Mouse (Mus musculus): ENCODE measurements around the gene Ints13. TPM values are rescaled to one million over a fixed set of nuclear protein-coding genes. Genes with fewer than 3 reads are reported as not detected.

Ints13 gene
- total RNA-seq, 2 experiments from 2014 or later, result 38.6 to 46.6 TPM

DNA sequence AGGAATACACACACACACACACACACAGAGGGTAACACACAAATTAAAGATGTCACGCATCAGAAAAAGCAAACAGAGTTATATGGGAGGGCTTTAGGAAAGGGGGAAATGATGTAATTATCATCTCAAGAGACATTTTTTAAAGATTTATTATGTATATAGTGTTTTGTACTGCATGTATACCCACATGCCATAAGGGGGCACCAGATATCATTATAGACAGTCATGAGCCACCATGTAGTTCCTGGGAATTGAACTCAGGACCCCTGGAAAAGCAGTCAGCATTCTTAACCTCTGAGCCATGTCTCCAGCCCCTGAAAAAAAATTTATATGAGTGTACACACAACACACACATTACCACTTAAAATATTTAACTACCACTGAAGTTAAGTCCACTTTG is 33.0 kb downstream of the Ints13 start:
- no peak for DNase-seq (ENCODE audit: low spot score in 2 of 2)

DNA sequence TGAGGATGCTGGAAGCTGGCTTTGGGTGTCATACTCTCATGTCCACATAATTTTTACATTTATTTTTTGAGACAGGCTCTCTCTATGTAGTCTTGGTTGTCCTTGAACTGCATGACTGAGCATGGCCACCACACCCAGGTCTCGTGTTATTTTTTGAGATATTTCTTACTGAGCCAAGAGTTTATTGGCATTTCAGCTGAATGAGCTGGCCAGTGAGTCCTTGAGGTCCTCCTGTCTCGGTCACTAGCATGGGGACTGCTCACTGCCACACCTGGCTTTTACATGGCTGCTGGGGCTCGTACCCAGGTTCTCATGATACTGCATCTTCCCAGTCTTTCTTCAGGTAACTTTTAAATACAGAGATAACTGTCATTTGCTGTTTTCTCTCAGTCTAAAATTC is 37.2 kb downstream of the Ints13 start:
- no peak for DNase-seq (ENCODE audit: low spot score in 2 of 2)

DNA sequence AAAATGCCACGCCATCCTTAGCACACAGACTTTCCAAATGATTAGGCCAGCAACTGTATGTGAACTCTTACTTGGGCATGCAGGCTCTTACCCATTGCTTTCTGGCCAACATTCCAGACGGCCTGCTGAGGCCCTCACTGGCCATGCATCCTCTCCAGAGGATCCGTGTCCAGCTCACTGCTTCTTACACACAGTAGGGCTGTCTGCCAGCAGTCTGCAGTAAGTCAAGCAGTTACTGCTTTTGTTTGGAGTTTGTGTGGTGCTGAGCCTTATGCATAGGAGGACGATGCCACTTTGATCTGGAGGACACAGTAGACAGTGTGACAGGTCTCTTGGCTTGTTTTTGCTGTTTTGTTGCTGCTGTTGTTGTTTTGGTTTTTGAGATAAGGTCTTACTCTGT is 39.0 kb downstream of the Ints13 start:
- DNase-seq (ENCODE audit: low spot score in 2 of 2), result no peak

DNA sequence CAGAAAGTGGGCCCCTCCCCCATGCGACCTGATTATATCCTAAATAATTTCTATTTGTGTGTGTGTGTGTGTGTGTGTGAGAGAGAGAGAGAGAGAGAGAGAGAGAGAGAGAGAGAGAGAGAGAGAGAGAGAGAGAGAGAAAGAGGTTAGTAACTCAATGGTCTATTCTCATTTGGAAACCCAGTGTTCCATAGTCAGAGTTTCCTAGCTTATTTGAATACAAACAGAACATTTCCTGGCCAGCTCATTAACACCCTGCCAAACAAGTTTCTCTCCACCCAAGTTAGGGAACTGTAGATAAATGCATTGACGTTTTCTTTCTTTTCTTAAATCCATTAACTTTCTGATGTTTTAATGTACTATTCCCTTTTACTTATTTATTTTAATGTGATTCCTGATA is 39.6 kb downstream of the Ints13 start:
- DNase-seq (ENCODE audit: low spot score in 2 of 2), result no peak

DNA sequence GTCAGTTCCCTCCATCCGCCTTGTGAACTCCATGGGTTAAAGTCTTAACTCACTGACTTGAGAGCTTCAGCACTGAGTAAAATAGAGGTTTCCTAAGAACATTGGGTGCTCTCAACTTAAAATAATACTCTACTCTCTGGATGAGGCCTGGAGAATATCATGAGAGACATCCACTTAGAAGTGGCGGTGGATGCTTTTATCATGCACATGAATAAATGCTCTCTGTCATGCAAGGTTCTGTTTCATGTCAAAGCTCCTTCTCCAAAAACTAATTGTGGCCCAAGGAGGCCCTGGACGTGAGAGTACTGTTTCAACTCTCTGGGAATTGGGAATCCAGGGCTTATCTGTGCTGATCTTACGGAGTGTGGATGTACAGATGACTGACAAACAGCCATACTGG is 40.5 kb downstream of the Ints13 start:
- no peak for DNase-seq (ENCODE audit: low spot score in 2 of 2)

DNA sequence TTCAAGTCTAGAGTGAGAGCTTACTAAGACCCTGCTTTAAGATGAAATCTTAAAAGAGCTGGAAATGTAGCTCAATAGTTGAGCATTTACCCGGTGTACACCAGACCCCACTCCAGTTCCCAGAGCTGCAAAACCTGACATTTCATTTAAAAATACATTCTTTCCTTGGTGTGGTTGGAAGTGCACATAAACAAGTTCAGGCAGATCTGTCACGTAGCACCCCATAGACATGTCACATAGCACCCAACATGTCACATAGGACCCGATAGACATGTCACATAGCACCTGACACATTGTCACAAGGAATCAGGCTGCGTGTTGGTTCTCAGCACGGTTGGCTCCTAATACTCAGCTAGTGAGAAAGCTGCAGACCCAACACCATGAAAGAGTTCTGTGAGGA is 42.1 kb downstream of the Ints13 start:
- DNase-seq (ENCODE audit: low spot score in 2 of 2), result no peak

DNA sequence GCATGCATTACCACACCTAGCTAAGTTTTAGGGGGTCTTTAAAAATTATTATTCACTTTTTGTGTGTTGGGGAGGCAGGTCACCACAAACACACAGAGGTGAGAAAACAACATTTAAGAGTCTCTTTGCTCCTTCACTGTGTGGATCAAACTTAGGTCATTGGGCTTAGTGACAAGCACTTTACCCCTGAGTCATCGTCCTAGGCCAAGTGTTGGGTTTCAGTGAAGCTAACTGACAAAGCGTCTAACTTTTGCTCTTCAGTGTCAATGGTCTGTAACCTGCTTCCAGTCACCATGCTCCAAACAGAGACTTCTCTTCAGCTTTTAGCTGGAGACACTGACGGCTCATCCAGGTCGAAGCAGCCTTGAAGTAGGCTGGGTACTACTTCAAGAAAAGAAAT is 44.5 kb downstream of the Ints13 start:
- no peak for DNase-seq (ENCODE audit: low spot score in 2 of 2)

DNA sequence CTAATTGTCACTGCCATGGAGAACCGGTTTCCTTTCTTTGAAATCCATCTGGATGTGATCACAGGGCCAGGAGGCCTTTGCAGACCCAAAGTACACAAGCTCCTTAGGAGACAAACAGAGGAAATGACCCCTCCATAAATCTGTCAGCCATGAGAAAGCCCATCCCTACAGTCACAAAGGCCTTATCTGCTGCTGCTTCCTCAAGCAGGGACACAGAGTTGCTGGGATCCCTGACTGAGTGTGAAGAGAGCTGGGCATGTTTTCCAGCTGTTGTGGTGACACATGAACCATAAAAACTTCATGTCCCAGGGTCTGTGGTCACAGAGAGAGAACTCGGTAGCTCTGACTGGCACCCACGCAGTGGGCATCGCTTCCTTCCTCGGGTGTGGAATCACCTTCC is 46.9 kb downstream of the Ints13 start:
- no peak for DNase-seq (ENCODE audit: low spot score in 2 of 2)

DNA sequence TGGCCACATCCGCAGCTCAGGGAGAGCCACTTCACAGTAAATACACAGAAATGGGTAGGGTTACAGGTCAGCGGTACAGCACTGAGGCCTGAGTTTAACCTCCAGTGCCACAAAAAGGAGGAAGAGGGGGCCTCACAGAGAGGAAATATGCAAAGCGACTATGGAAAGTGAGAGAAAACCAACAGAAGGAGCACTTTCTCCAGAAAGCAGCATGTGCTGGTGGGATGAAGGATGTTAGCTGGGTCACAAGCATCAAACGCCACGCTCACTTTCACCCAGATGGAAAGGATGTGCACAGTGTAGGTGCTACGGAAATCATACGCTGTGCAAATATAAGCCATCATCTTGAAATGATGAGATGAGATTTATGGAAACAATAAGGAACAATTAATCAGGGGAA is 47.3 kb downstream of the Ints13 start:
- DNase-seq (ENCODE audit: low spot score in 2 of 2), result no peak

DNA sequence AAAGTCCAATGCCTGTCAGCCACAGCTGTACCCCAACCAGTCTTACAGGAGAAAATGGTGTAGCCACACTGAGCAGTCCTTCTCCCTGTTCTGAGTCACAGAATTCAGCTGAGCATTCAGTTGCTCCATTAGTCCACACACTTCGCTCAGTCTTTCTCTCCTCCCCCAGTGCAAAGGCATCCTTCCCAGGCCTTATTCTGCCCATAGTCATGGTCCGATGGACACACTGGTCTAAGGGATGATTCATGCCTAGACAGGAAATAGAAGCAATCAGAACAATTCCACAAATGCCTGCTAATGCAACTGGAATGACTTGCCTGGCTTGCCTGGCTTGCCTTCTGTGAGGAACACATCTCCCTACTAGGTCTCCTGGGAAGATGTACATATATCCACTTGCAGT is 50.1 kb downstream of the Ints13 start:
- no peak for DNase-seq (ENCODE audit: low spot score in 2 of 2)

DNA sequence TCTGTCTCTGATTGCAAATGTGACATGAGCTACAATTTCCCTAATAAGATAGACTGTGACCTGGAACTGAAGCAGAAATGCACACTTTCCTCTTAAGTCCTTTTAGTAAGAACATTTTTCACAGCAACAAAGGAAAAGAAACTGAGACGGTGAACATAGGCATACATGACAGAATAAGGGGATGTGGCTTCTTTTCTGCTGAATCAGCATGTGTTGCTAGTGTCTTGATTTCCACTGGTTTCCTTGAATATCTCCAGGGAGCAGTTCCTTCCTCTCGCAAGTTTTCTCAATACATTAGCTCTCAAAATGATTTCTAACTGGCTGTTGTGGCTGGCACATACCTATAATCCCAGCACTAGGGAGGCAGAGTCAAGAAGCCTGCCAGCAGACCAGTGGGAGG is 52.1 kb downstream of the Ints13 start:
- DNase-seq (ENCODE audit: low spot score in 2 of 2), result no peak

DNA sequence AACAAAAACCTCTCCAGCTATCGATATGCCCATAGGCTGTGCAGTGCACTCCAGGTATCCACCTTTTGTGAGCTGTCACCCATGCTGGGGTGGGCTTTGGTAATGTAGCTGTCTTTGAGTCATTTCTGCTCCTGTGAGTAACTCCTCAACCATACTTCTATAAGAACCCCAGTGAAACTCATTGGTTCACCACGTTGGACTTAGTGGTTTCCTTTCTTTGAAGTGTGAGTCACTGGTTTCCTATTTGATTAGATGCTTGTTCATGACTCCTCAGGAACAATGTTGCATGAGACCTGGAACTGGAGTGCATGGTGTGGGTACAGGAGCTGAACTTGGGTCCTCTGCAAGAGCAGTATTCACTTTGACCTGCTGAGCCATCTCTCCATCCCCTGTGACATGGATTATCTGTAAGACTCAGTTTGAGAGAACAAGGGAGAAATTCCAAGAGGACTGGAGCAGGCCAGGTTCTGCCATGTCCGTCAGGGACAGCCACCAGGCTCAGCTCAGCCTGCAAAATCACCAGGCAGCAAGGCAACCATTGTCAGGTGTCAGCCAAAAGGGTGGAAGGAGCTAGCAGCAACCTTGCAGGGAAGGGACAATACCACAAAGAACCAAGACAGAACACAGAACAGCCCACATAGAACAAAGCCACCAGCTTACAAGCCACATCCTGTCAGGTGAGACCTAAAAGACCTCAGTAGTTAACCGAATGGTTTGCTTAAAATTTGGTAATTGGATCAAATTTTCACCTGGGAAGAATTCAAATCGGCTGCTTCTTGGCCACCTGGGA is 56.0 kb downstream of the Ints13 start:
- DNase-seq (ENCODE audit: low spot score in 2 of 2), result no peak

DNA sequence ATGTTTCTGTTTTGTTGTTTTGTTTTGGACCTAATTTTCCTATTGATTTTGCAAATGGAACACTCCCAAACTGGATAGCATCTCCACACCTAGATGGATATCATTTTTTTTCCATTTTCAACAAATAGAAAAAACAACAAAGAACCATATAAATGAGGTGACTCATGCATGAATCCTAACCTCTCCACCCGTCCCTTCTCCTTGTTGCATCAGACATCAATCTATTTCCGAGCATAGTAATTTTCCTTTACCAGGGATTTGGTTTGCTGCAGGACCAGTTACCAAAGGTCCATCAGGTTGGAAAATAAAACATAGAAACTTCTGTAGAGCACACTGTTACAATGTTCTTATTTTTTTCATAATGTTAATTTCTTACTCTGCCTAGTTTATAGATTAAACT is 58.6 kb downstream of the Ints13 start:
- no peak for DNase-seq (ENCODE audit: low spot score in 2 of 2)

DNA sequence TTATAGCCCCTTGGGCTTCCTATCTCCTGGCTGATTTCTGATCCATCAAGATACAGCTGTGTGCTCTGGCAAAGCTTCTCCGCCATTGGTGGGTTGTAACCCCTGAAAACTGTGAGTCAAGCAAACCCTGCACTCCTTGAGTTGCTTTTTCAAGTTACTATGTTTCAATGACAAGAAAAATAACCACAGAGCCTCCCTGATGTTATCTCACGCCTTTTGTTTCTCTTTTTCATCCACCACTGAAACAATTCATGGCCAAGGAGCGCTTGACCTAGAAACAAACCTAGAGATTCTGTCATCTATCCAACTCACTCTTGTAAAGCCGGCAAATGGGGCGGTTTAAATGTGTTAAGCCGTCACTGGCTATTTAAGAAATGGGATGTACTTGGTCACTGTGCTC is 61.7 kb downstream of the Ints13 start:
- DNase-seq (ENCODE audit: low spot score in 2 of 2), result no peak

DNA sequence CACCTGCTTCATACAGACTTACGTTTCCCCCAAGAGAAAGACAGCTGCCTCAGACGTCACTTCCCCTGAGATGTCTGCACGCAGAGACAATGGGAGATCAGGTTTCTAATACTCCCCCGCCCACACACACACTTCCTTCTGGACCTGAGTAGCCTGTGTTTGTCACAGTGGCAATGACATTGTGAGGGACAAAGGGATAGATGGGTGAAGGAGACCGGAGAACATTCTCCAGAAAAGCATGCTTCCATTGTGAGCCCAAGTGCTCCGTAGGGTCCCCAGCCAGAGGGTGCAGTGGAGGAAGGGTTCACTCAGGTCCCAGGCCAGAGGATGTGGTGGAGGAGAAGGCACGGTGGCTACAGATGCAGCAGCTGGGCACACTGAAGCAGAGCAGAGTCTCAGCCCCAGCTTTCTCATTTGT is 63.1 kb downstream of the Ints13 start:
- DNase-seq (ENCODE audit: low spot score in 2 of 2), result no peak

DNA sequence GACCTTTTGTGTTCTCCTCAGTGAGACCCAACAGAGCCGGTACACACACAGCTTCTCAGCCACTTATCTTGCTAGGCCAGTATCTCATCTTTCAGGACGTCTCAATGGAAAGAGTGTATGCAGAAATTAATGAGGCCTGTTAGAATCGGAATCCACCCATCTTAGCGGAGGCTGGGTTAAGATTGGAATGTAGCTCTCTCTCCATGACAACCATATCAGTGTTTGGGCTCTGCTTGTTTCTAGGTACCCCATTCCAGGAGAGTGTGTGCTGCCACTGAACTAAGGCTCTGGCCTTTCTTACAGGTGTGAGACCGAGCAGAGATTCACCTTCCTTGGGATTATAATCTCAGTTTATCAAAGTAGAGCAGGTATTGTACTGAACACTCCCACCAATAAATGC is 63.7 kb downstream of the Ints13 start:
- DNase-seq (ENCODE audit: low spot score in 2 of 2), result no peak

DNA sequence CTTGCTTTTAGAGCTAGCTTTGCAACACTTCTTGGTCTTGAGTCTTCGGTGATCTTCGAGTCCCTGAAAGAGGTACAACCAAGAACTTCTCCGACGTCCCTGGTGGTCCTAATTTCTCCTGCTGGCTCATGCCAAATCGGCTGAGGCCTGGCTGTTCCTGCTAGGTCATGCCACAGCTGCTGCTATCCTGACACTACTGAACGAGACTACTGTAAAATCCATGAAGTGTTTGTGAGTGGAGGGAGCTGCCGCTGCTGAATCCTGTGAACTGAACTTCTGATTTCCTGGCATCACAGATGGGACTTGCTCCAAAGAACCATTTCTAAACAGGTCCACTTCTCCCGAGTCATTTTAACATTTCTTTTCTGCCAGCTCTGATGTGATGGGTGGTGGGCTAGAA is 64.3 kb downstream of the Ints13 start:
- no peak for DNase-seq (ENCODE audit: low spot score in 2 of 2)

DNA sequence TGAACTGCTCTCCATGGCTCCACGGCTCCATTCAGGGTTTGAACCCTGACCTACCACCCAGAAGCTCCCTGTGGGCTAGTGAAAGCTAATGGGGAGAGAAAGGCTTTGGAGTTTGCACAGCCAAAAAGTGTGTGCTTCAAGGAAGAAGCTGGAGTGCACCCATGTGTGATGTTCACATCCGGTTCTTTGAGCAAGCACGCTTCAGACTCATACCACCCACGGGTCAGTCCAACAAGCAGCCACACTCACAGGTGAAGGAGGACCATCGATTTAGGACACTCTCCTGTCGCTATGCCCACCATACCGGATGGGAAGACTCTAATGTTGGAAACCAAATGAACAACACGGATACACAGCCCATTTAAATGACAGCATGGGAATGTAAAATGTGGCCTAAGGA is 66.1 kb downstream of the Ints13 start:
- no peak for DNase-seq (ENCODE audit: low spot score in 2 of 2)

DNA sequence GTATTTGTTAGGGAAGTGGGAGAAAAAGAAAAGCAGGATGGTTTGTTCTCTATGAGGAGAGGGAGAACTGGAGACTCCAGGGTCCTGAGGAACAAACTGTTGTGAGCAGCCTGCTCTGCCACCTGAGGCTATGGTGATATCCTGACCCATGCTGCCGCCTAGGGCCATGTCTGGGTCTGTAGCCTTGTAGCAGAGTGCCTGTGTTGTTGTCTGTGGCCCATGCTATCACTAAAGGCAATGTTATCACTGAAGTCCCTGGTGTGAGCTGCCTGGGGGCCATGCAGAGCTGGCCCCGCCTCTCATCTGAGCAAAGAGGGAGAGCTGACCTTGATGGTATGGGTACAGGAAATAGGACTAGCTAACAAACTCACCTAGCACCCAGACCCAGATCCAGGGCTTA is 67.7 kb downstream of the Ints13 start:
- DNase-seq (ENCODE audit: low spot score in 2 of 2), result no peak

DNA sequence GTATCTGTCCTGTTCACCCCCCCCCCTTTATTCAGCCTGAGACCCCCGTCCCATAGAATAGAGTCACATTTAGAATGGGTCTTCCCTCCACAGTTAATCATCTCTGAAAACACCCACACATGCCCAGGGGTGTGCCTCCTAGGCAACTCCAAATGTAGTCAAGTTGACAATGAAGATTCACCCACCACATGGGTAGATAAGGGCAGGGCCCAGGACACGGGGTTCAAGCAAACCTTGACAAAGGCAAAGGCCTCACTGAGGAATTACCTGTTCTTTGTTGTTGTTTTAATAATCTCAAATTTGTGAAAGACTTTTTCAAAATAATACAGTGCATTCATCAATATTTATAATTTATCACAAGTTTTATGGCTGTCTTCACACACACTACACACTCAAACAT is 73.2 kb downstream of the Ints13 start:
- DNase-seq (ENCODE audit: low spot score in 2 of 2), result no peak

DNA sequence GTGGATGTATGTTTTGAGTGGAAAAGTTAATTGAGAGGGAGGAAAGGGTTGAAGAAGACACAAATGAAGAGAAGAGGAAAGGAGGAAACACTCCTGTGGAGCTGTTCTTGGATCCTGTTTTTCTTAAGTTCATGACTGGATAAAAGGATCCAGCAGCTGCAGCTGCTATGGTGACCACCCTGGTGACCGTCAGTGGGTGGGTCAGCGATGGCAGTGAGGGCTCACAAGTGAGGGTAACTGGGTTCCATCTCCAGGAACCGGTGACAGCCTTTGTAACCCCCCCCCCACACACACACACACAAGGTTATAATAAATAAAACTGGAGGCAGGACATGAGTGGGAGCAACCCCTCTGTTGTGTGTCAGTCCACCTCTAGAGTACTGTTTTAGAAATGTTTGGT is 74.8 kb downstream of the Ints13 start:
- DNase-seq (ENCODE audit: low spot score in 2 of 2), result no peak

DNA sequence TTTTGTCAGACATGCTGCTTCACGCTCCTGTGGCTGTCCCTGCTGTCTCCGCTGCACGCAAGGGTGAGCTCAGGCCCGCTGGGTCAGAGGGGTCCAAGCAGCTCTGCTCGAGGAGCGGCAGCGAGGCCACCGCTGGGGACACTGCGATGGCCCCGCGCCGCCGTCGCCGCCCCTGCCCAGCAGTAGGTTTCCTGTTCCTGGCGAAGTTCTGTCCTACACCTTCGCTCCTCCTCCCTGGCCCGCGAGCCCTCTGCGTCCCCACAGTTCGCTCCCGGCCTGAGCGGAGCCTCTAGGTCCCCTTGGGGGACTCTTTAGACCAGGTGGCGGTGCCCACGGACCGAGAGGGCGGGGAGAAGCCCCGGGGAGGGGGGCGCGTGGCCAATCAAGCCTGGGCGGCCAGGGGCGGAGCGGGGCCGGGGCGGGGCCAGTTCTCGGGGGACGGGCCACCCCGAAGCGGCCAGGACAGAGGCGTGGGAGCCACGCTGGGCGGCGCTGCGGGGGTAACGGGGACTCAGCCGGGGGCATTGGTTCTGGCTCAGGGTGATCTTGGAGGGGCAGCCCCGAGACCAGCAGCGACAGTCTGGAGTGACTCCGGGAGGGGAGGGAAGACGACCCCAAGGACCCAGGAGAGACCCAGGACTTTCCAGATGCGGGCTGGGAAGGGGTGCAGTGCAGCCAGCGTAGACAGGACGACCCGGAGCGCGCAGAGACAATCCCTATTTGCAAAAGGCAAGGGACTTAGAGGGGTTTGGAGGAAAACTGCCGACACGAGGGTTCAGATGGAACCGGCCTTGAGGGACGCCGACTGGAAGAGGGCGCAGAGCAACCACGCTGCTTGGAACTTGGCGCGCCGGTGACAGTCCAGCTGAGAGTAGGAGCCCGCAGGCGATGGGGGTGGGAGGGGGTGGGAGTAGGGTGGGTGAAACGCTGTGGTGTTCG is 75.5 kb downstream of the Ints13 start, which contains the start of gene Itpr2:
TSS of gene Itpr2 (minus strand) at position 358 of the 939 bp plus-strand sequence.
- DNase-seq (ENCODE audit: low spot score in 2 of 2), result peak; percentile 90 to 91
